Mouse (Mus musculus) frontal cortex, postnatal 10 days (tissue): ENCODE data around the gene Cybb.
"Not testable (repeated sequence)": the region's sequence is repeated elsewhere in the genome, so short reads cannot be mapped to it uniquely, and the experiment has no call there.

Source experiments
- DNase-seq, 2 experiments: peaks; one replicate each; pipeline ENCODE4 v3.0.0; 2022; ENCODE audit warnings: low spot score in 2 of 2, mixed read lengths in 1 of 2

Gene Cybb

GRCm38 (mm10) chrX:9487671-9488070 lies at the start of gene Cybb:
Cybb (minus strand) TSS chrX:9487771.
- no peak for DNase-seq

- no peak for DNase-seq
These were observed 49.3 kb upstream of the Cybb start for GRCm38 (mm10) chrX:9536881-9537280.

GRCm38 (mm10) chrX:9519969-9520368 lies 32.4 kb upstream of the Cybb start:
- not testable (repeated sequence) for DNase-seq

GRCm38 (mm10) chrX:9517531-9517930 lies 30.0 kb upstream of the Cybb start:
- DNase-seq: not testable (repeated sequence)

GRCm38 (mm10) chrX:9475036-9475435 lies 12.5 kb downstream of the Cybb start:
- not testable (repeated sequence) for DNase-seq

- DNase-seq: no peak
These were observed 13.1 kb downstream of the Cybb start for GRCm38 (mm10) chrX:9474440-9474839.

- no peak for DNase-seq
These were observed 13.8 kb downstream of the Cybb start for GRCm38 (mm10) chrX:9473768-9474167.

- DNase-seq: no peak
These were observed 16.7 kb downstream of the Cybb start for GRCm38 (mm10) chrX:9470811-9471388.

GRCm38 (mm10) chrX:9469100-9469499 lies 18.5 kb downstream of the Cybb start:
- no peak for DNase-seq

- DNase-seq: no peak
These were observed 20.6 kb downstream of the Cybb start for GRCm38 (mm10) chrX:9467020-9467419.

GRCm38 (mm10) chrX:9465890-9466289 lies 21.7 kb downstream of the Cybb start:
- no peak for DNase-seq

- no peak for DNase-seq
These were observed 24.9 kb downstream of the Cybb start for GRCm38 (mm10) chrX:9462671-9463070.

GRCm38 (mm10) chrX:9461399-9461798 lies 26.2 kb downstream of the Cybb start:
- no peak for DNase-seq

- DNase-seq: no peak
These were observed 27.1 kb downstream of the Cybb start for GRCm38 (mm10) chrX:9460387-9460930.

GRCm38 (mm10) chrX:9452375-9452774 lies 35.2 kb downstream of the Cybb start:
- DNase-seq: no peak

GRCm38 (mm10) chrX:9447284-9447683 lies 40.3 kb downstream of the Cybb start:
- no peak for DNase-seq

- no peak for DNase-seq
These were observed 46.5 kb downstream of the Cybb start for GRCm38 (mm10) chrX:9441102-9441501.

GRCm38 (mm10) chrX:9440556-9440955 lies 47.0 kb downstream of the Cybb start:
- DNase-seq: no peak

GRCm38 (mm10) chrX:9439257-9439656 lies 48.3 kb downstream of the Cybb start:
- no peak for DNase-seq

GRCm38 (mm10) chrX:9413889-9414288 lies 73.7 kb downstream of the Cybb start:
- DNase-seq: no peak
